Mouse (Mus musculus): ENCODE data around the gene Cbln1.
A peak's percentile ranks its signal among the peaks of the same experiment; 100 is the strongest.

Cbln1 gene

GRCm38 (mm10) chr8:87472271-87473236, at the start of gene Cbln1:
TSS of gene Cbln1 (minus strand) at chr8:87472609.
- DNase-seq, result peak; percentile 96

GRCm38 (mm10) chr8:87517132-87517531, 44.7 kb upstream of the Cbln1 start:
- no peak for DNase-seq

- no peak for DNase-seq
Measured at GRCm38 (mm10) chr8:87513796-87514195, 41.4 kb upstream of the Cbln1 start.

GRCm38 (mm10) chr8:87513350-87513749, 40.9 kb upstream of the Cbln1 start:
- DNase-seq, result no peak

- DNase-seq, result no peak
Measured at GRCm38 (mm10) chr8:87512636-87513035, 40.2 kb upstream of the Cbln1 start.

- DNase-seq, result no peak
Measured at GRCm38 (mm10) chr8:87507046-87507445, 34.6 kb upstream of the Cbln1 start.

- DNase-seq, result no peak
Measured at GRCm38 (mm10) chr8:87504441-87504840, 32.0 kb upstream of the Cbln1 start.

- no peak for DNase-seq
Measured at GRCm38 (mm10) chr8:87502684-87503083, 30.3 kb upstream of the Cbln1 start.

GRCm38 (mm10) chr8:87497641-87498040, 25.2 kb upstream of the Cbln1 start:
- no peak for DNase-seq

GRCm38 (mm10) chr8:87496511-87496910, 24.1 kb upstream of the Cbln1 start:
- no peak for DNase-seq

GRCm38 (mm10) chr8:87494862-87495261, 22.5 kb upstream of the Cbln1 start:
- no peak for DNase-seq

GRCm38 (mm10) chr8:87489841-87490415, 17.5 kb upstream of the Cbln1 start:
- DNase-seq, result no peak

GRCm38 (mm10) chr8:87481396-87481795, 9.0 kb upstream of the Cbln1 start:
- no peak for DNase-seq

GRCm38 (mm10) chr8:87478221-87478620, 5.8 kb upstream of the Cbln1 start:
- no peak for DNase-seq

GRCm38 (mm10) chr8:87477102-87477645, 4.8 kb upstream of the Cbln1 start:
- DNase-seq, result no peak

GRCm38 (mm10) chr8:87475551-87475950, 3.1 kb upstream of the Cbln1 start:
- DNase-seq, result no peak

- DNase-seq, result no peak
Measured at GRCm38 (mm10) chr8:87474379-87474778, 2.0 kb upstream of the Cbln1 start.

GRCm38 (mm10) chr8:87473940-87474339, 1.5 kb upstream of the Cbln1 start:
- peak; percentile 50 for DNase-seq

- peak; percentile 58 for DNase-seq
Measured at GRCm38 (mm10) chr8:87473314-87473713, 905 bp upstream of the Cbln1 start.

GRCm38 (mm10) chr8:87471603-87472270, 672 bp downstream of the Cbln1 start:
- DNase-seq, result peak; percentile 64

GRCm38 (mm10) chr8:87470834-87471602, 1.4 kb downstream of the Cbln1 start:
- no peak for DNase-seq

Measured in cerebellum, adult 11 months (tissue).